Mouse (Mus musculus) ES-Bruce4 (cell line): ENCODE measurements around the gene Nedd4.

Source experiments
- CTCF ChIP-seq: IDR thresholded peaks from one replicate; pipeline ENCODE4 v1.8.1; 2011; ENCODE audit warnings: low read depth, low read length
- EP300 ChIP-seq: IDR thresholded peaks from 2 replicates; pipeline ENCODE4 v1.6.1; 2011; ENCODE audit warnings: low read depth, low read length; ENCODE audit not compliant: insufficient read depth
- POLR2A ChIP-seq: IDR thresholded peaks from one replicate; pipeline ENCODE4 v1.8.1; 2011; ENCODE audit warnings: low read length; ENCODE audit not compliant: insufficient read depth

DNA sequence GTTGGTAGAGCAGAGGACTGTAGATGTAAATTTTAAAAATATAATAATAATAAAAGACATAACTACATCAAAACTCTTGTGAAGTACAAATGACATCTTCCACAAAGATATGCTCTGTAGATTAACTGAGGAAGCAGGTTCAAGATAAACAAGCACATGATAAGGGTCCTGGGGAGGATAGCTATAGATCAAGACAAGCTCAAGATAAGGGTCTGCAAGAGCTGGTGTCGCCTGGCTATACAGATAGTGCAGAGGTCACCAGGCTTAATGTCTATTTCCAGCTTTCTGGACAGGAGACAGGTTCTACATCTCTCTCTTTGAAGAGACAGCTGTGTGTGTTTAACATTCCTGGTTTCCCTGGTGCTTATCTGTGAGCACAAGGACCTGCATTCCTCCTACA lies 29.9 kb upstream of the Nedd4 start:
- TF ChIP-seq EP300 (no peak), CTCF (no peak), POLR2A (no peak)
